Mouse (Mus musculus): Measurements from ENCODE around the gene Dcaf8. TPM values are rescaled to one million over a fixed set of nuclear protein-coding genes. Genes with fewer than 3 reads are reported as not detected.

Gene Dcaf8
- total and polyA plus RNA-seq, 3 experiments = 31.7 to 49.0 (median 45.8) TPM

- H3K27me3 ChIP-seq (ENCODE audit: control insufficient read depth in 1 of 2, insufficient read depth in 2 of 2, low read length in 2 of 2) = no peaks in the 10 kb centered on the region
- H3K4me3 ChIP-seq (ENCODE audit: control insufficient read depth in 1 of 2, insufficient read depth in 1 of 2, low read depth in 2 of 2, low read length in 2 of 2) = no peak overlapping the region
- no peaks in the 10 kb centered on the region for H3K79me2 ChIP-seq (ENCODE audit: control insufficient read depth, insufficient read depth, low read length, poor library complexity)
- TF ChIP-seq MYC (IDR thresholded peaks at IDR 0.05; ENCODE audit: low read depth, low read length) = no peak
- no peak for TF ChIP-seq USF1 (IDR thresholded peaks at IDR 0.05; ENCODE audit: low read depth, low read length)
- TF ChIP-seq NRF1 (IDR thresholded peaks at IDR 0.05; ENCODE audit: insufficient read depth, low read depth, low read length, poor library complexity, severe bottlenecking) = no peak
- no peak for TF ChIP-seq ZC3H11A (IDR thresholded peaks at IDR 0.05; ENCODE audit: low read depth, low read length)
- H3K36me3 ChIP-seq (ENCODE audit: control insufficient read depth in 1 of 2, insufficient read depth in 2 of 2, low read length in 2 of 2) = peaks cover 0 to 1% of the 10 kb centered on the region in 2 experiments; a peak in 1 of 4 replicates
- no peak overlapping the region for H3K27ac ChIP-seq (ENCODE audit: control insufficient read depth, low read depth, low read length)
- no peak overlapping the region for H3K9ac ChIP-seq (ENCODE audit: control insufficient read depth, low read depth, low read length, poor library complexity, severe bottlenecking)
- no peaks in the 10 kb centered on the region for H3K9me3 ChIP-seq (replicated peaks; ENCODE audit: insufficient read depth, low read length)
- no peak for DNase-seq (ENCODE audit: low read depth, low spot score)
- peaks cover 3% of the 10 kb centered on the region in 2 experiments; a peak in 3 of 4 replicates for H3K4me1 ChIP-seq (ENCODE audit: control insufficient read depth in 1 of 2, insufficient read depth in 2 of 2, low read length in 2 of 2)
These were observed 53.1 kb downstream of the Dcaf8 start for GRCm38 (mm10) chr1:172200871-172201447.

GRCm38 (mm10) chr1:172201967-172202880 is 54.3 kb downstream of the Dcaf8 start:
- Histone ChIP-seq H3K4me1 (ENCODE audit: control insufficient read depth in 1 of 2, insufficient read depth in 2 of 2, low read length in 2 of 2) (peaks cover 3 to 7% of the 10 kb centered on the region in 2 experiments), H3K9me3 (replicated peaks; ENCODE audit: insufficient read depth, low read length) (no peaks in the 10 kb centered on the region), H3K36me3 (ENCODE audit: control insufficient read depth in 1 of 2, insufficient read depth in 2 of 2, low read length in 2 of 2) (peaks cover 0 to 1% of the 10 kb centered on the region in 2 experiments; a peak in 1 of 4 replicates), H3K9ac (ENCODE audit: control insufficient read depth, low read depth, low read length, poor library complexity, severe bottlenecking) (no peak overlapping the region), H3K27ac (ENCODE audit: control insufficient read depth, low read depth, low read length) (no peak overlapping the region), H3K27me3 (ENCODE audit: control insufficient read depth in 1 of 2, insufficient read depth in 2 of 2, low read length in 2 of 2) (no peaks in the 10 kb centered on the region), H3K4me3 (ENCODE audit: control insufficient read depth in 1 of 2, insufficient read depth in 1 of 2, low read depth in 2 of 2, low read length in 2 of 2) (no peak overlapping the region), H3K79me2 (ENCODE audit: control insufficient read depth, insufficient read depth, low read length, poor library complexity) (no peaks in the 10 kb centered on the region)
- no peak for DNase-seq (ENCODE audit: low read depth, low spot score)
- no peak for TF ChIP-seq HCFC1 (IDR thresholded peaks at IDR 0.05; ENCODE audit: low read depth, low read length)
- no peak for TF ChIP-seq SIN3A (IDR thresholded peaks at IDR 0.05; ENCODE audit: low read length)
- no peak for TF ChIP-seq POLR2AphosphoS5 (IDR thresholded peaks at IDR 0.05; ENCODE audit: borderline replicate concordance, low read depth, low read length)
- TF ChIP-seq USF2 (IDR thresholded peaks at IDR 0.05; ENCODE audit: borderline replicate concordance in 1 of 2, insufficient read depth in 1 of 2, low read depth in 1 of 2, low read length in 2 of 2) = no peak
- no peak for TF ChIP-seq BHLHE40 (IDR thresholded peaks at IDR 0.05; ENCODE audit: borderline replicate concordance, low read depth, low read length)
- no peak for TF ChIP-seq E2F4 (IDR thresholded peaks at IDR 0.05; ENCODE audit: borderline replicate concordance, low read depth, low read length)
- TF ChIP-seq ZNF384 (IDR thresholded peaks at IDR 0.05; ENCODE audit: low read depth, low read length) = no peak
- TF ChIP-seq ETS1 (IDR thresholded peaks at IDR 0.05; ENCODE audit: low read depth, low read length) = no peak
- TF ChIP-seq UBTF (IDR thresholded peaks at IDR 0.05; ENCODE audit: borderline replicate concordance, insufficient read depth, low read depth, low read length) = no peak
- TF ChIP-seq TCF12 (IDR thresholded peaks at IDR 0.05; ENCODE audit: low read depth, low read length) = no peak
- no peak for TF ChIP-seq RAD21 (IDR thresholded peaks at IDR 0.05; ENCODE audit: low read depth, low read length)
- no peak for TF ChIP-seq JUND (IDR thresholded peaks at IDR 0.05; ENCODE audit: low read depth, low read length)
- TF ChIP-seq POLR2A (IDR thresholded peaks at IDR 0.05; ENCODE audit: control insufficient read depth in 1 of 2, insufficient read depth in 1 of 2, low read depth in 1 of 2, low read length in 2 of 2, poor library complexity in 1 of 2) = no peak
- TF ChIP-seq ZKSCAN1 (IDR thresholded peaks at IDR 0.05; ENCODE audit: low read depth, low read length) = no peak
- no peak for TF ChIP-seq ELF1 (IDR thresholded peaks at IDR 0.05; ENCODE audit: low read depth, low read length)
- no peak for TF ChIP-seq TBP (IDR thresholded peaks at IDR 0.05; ENCODE audit: low read depth, low read length)

Measured in MEL (cell line).